Mouse (Mus musculus) MEL (cell line): ENCODE data around the gene Slc26a10. TPM values are rescaled to one million over a fixed set of nuclear protein-coding genes. Genes with fewer than 3 reads are reported as not detected.

Experiments
- DNase-seq: peaks from one replicate; pipeline ENCODE4 v3.0.0; 2011; ENCODE audit warnings: low read depth, low spot score
- H3K27ac ChIP-seq: 2 replicates; pipeline ENCODE4 v1.5.1; 2012; ENCODE audit warnings: low read depth, mild to moderate bottlenecking, control low read depth, low read length, moderate library complexity; ENCODE audit not compliant: control insufficient read depth
- H3K27me3 ChIP-seq, 2 experiments: fragments of 150-350 bp in 1 of 2; sonication (generic) in 1 of 2; 2 replicates each; pipeline ENCODE4 v1.6.1; 2012; ENCODE audit warnings: low read length in 2 of 2, mild to moderate bottlenecking in 2 of 2, improper control_type of control experiment in 1 of 2, moderate library complexity in 1 of 2; ENCODE audit not compliant: insufficient read depth in 2 of 2, control insufficient read depth in 1 of 2
- H3K36me3 ChIP-seq, 2 experiments: 2 replicates each; pipeline ENCODE4 v1.6.1; 2012 to 2014; ENCODE audit warnings: low read length in 2 of 2, improper control_type of control experiment in 1 of 2, inconsistent platforms in 1 of 2, mild to moderate bottlenecking in 1 of 2; ENCODE audit not compliant: insufficient read depth in 2 of 2, control insufficient read depth in 1 of 2
- H3K4me1 ChIP-seq, 2 experiments: fragments of 150-350 bp in 1 of 2; sonication (generic) in 1 of 2; 2 replicates each; pipeline ENCODE4 v1.6.1; 2012; ENCODE audit warnings: low read length in 2 of 2, improper control_type of control experiment in 1 of 2, mild to moderate bottlenecking in 1 of 2; ENCODE audit not compliant: insufficient read depth in 2 of 2, control insufficient read depth in 1 of 2
- H3K4me3 ChIP-seq, 2 experiments: fragments of 150-350 bp in 1 of 2; sonication (generic) in 1 of 2; 2 replicates each; pipeline ENCODE4 v1.5.1; 2012; ENCODE audit warnings: low read depth in 2 of 2, low read length in 2 of 2, mild to moderate bottlenecking in 2 of 2, moderate library complexity in 2 of 2, control low read depth in 1 of 2, improper control_type of control experiment in 1 of 2; ENCODE audit not compliant: control insufficient read depth in 1 of 2, insufficient read depth in 1 of 2
- H3K79me2 ChIP-seq: 2 replicates; pipeline ENCODE4 v1.6.1; 2012; ENCODE audit warnings: mild to moderate bottlenecking, low read length, moderate library complexity; ENCODE audit not compliant: control insufficient read depth, poor library complexity, insufficient read depth
- H3K9ac ChIP-seq: 2 replicates; pipeline ENCODE4 v1.6.1; 2012; ENCODE audit warnings: low read depth, mild to moderate bottlenecking, control low read depth, low read length, moderate library complexity; ENCODE audit not compliant: control insufficient read depth, poor library complexity, severe bottlenecking
- H3K9me3 ChIP-seq: fragments of 150-350 bp; sonication (generic); replicated peaks from 2 replicates; pipeline ENCODE4 v1.6.1; 2012; ENCODE audit warnings: mild to moderate bottlenecking, low read length, improper control_type of control experiment, moderate library complexity; ENCODE audit not compliant: insufficient read depth
- CHD1 ChIP-seq: IDR thresholded peaks from 2 replicates; pipeline ENCODE4 v1.6.1; 2012; ENCODE audit warnings: low read depth, mild to moderate bottlenecking, inconsistent platforms, low read length, improper control_type of control experiment
- CTCF ChIP-seq, 3 experiments: IDR thresholded peaks in 2 of 3; conservative IDR thresholded peaks in 1 of 3; 2 replicates each; pipeline ENCODE4 v1.5.1; 2011 to 2012; ENCODE audit warnings: low read length in 3 of 3, low read depth in 2 of 3, mild to moderate bottlenecking in 2 of 3, improper control_type of control experiment in 1 of 3, inconsistent platforms in 1 of 3, mixed read lengths in 1 of 3, moderate library complexity in 1 of 3; ENCODE audit not compliant: control insufficient read depth in 1 of 3, insufficient read depth in 1 of 3, poor library complexity in 1 of 3, severe bottlenecking in 1 of 3
- ELF1 ChIP-seq: IDR thresholded peaks from 2 replicates; pipeline ENCODE4 v1.6.1; 2014; ENCODE audit warnings: low read depth, mild to moderate bottlenecking, inconsistent platforms, low read length, improper control_type of control experiment, moderate library complexity
- EP300 ChIP-seq, 2 experiments: IDR thresholded peaks; 2 replicates each; pipeline ENCODE4 v1.6.1; 2011; ENCODE audit warnings: improper control_type of control experiment in 2 of 2, low read length in 2 of 2, low read depth in 1 of 2, mild to moderate bottlenecking in 1 of 2
- ETS1 ChIP-seq: IDR thresholded peaks from 2 replicates; pipeline ENCODE4 v1.6.1; 2012; ENCODE audit warnings: low read depth, mild to moderate bottlenecking, inconsistent platforms, low read length, improper control_type of control experiment, moderate library complexity
- HCFC1 ChIP-seq: IDR thresholded peaks from 2 replicates; pipeline ENCODE4 v1.6.1; 2012; ENCODE audit warnings: low read depth, mild to moderate bottlenecking, inconsistent platforms, low read length, improper control_type of control experiment, moderate library complexity
- MAFK ChIP-seq: IDR thresholded peaks from 2 replicates; pipeline ENCODE4 v1.6.1; 2011; ENCODE audit warnings: low read depth, mild to moderate bottlenecking, low read length, improper control_type of control experiment, borderline replicate concordance
- MAX ChIP-seq: IDR thresholded peaks from 2 replicates; pipeline ENCODE4 v1.6.1; 2011; ENCODE audit warnings: low read length, improper control_type of control experiment
- MAZ ChIP-seq: IDR thresholded peaks from 2 replicates; pipeline ENCODE4 v1.6.1; 2012; ENCODE audit warnings: low read depth, mild to moderate bottlenecking, inconsistent platforms, low read length, improper control_type of control experiment
- MXI1 ChIP-seq: IDR thresholded peaks from 2 replicates; pipeline ENCODE4 v1.6.1; 2011; ENCODE audit warnings: mild to moderate bottlenecking, low read depth, low read length, improper control_type of control experiment
- MYB ChIP-seq: IDR thresholded peaks from 2 replicates; pipeline ENCODE4 v1.6.1; 2011; ENCODE audit warnings: mild to moderate bottlenecking, low read depth, low read length, improper control_type of control experiment
- MYC ChIP-seq: IDR thresholded peaks from 2 replicates; pipeline ENCODE4 v1.6.1; 2011; ENCODE audit warnings: low read depth, mild to moderate bottlenecking, low read length, improper control_type of control experiment, moderate library complexity
- NELFE ChIP-seq: IDR thresholded peaks from 2 replicates; pipeline ENCODE4 v1.6.1; 2011; ENCODE audit warnings: low read depth, low read length, improper control_type of control experiment
- NRF1 ChIP-seq: IDR thresholded peaks from 2 replicates; pipeline ENCODE4 v1.6.1; 2014; ENCODE audit warnings: low read depth, mild to moderate bottlenecking, inconsistent platforms, low read length, improper control_type of control experiment, moderate library complexity; ENCODE audit not compliant: poor library complexity, insufficient read depth, severe bottlenecking
- POLR2A ChIP-seq, 2 experiments: IDR thresholded peaks; 2 replicates each; pipeline ENCODE4 v1.6.1; 2011 to 2012; ENCODE audit warnings: low read length in 2 of 2, mild to moderate bottlenecking in 2 of 2, control low read depth in 1 of 2, improper control_type of control experiment in 1 of 2, low read depth in 1 of 2, moderate library complexity in 1 of 2; ENCODE audit not compliant: control insufficient read depth in 1 of 2, insufficient read depth in 1 of 2, poor library complexity in 1 of 2
- POLR2AphosphoS2 ChIP-seq: IDR thresholded peaks from 2 replicates; pipeline ENCODE4 v1.6.1; 2011; ENCODE audit warnings: low read length, improper control_type of control experiment
- POLR2AphosphoS5 ChIP-seq: IDR thresholded peaks from 2 replicates; pipeline ENCODE4 v1.6.1; 2012; ENCODE audit warnings: low read depth, borderline replicate concordance, mild to moderate bottlenecking, inconsistent platforms, low read length, moderate library complexity, mixed read lengths
- RAD21 ChIP-seq: IDR thresholded peaks from 2 replicates; pipeline ENCODE4 v1.6.1; 2011; ENCODE audit warnings: mild to moderate bottlenecking, low read depth, low read length, improper control_type of control experiment
- RCOR1 ChIP-seq: IDR thresholded peaks from 2 replicates; pipeline ENCODE4 v1.6.1; 2012; ENCODE audit warnings: low read depth, mild to moderate bottlenecking, inconsistent platforms, low read length, improper control_type of control experiment
- SMC3 ChIP-seq: IDR thresholded peaks from 2 replicates; pipeline ENCODE4 v1.6.1; 2011; ENCODE audit warnings: low read depth, low read length, improper control_type of control experiment
- TBP ChIP-seq: IDR thresholded peaks from 2 replicates; pipeline ENCODE4 v1.8.0; 2011; ENCODE audit warnings: low read depth, low read length, improper control_type of control experiment
- TCF12 ChIP-seq: IDR thresholded peaks from 2 replicates; pipeline ENCODE4 v1.6.1; 2014; ENCODE audit warnings: low read depth, mild to moderate bottlenecking, inconsistent platforms, low read length, improper control_type of control experiment, moderate library complexity
- UBTF ChIP-seq: IDR thresholded peaks from 2 replicates; pipeline ENCODE4 v1.6.1; 2012; ENCODE audit warnings: low read depth, mild to moderate bottlenecking, inconsistent platforms, low read length, improper control_type of control experiment, moderate library complexity, borderline replicate concordance; ENCODE audit not compliant: insufficient read depth
- ZC3H11A ChIP-seq: IDR thresholded peaks from 2 replicates; pipeline ENCODE4 v1.6.1; 2012; ENCODE audit warnings: low read depth, mild to moderate bottlenecking, inconsistent platforms, low read length, improper control_type of control experiment
- ZKSCAN1 ChIP-seq: IDR thresholded peaks from 2 replicates; pipeline ENCODE4 v1.6.1; 2012; ENCODE audit warnings: low read depth, mild to moderate bottlenecking, inconsistent platforms, low read length, improper control_type of control experiment, moderate library complexity
- ZMIZ1 ChIP-seq: IDR thresholded peaks from 2 replicates; pipeline ENCODE4 v1.6.1; 2012; ENCODE audit warnings: low read depth, mild to moderate bottlenecking, inconsistent platforms, low read length, improper control_type of control experiment, moderate library complexity
- ZNF384 ChIP-seq: IDR thresholded peaks from 2 replicates; pipeline ENCODE4 v1.6.1; 2012; ENCODE audit warnings: low read depth, mild to moderate bottlenecking, inconsistent platforms, low read length, improper control_type of control experiment
- polyA plus RNA-seq, 2 experiments: library from polyadenylated mRNA; stranded (reverse) in 1 of 2; unstranded in 1 of 2; fragments of >175 nt in 1 of 2; fragments of >200 nt in 1 of 2; gene quantifications; 2 replicates each; pipeline versions ENCODE4 v1.2.1 to v1.2.4; 2012; ENCODE audit warnings: low replicate concordance in 2 of 2, low read depth in 1 of 2; ENCODE audit not compliant: insufficient read length in 2 of 2, insufficient read depth in 1 of 2, missing spikeins in 1 of 2
- total RNA-seq: library from RNA; depleted of rRNA; stranded (reverse); fragments of 300-350 nt; gene quantifications from 2 replicates; pipeline ENCODE4 v1.2.3, GENCODE M21; 2012

Slc26a10 gene
- total and polyA plus RNA-seq, 3 experiments: 1.1 to 1.3 TPM; not detected in 1

- Histone ChIP-seq H3K27ac (peak within 1 kb of the TSS; percentile 88), H3K36me3 (peaks cover 2 to 15% of the 10 kb centered on the region in 2 experiments; a peak in 2 of 4 replicates), H3K9me3 (no peaks in the 10 kb centered on the region), H3K9ac (peak within 1 kb of the TSS; percentile 91), H3K4me3 (peak within 1 kb of the TSS; percentile 67 to 68), H3K79me2 (peaks cover 26% of the 10 kb centered on the region), H3K4me1 (peaks cover 2 to 19% of the 10 kb centered on the region in 2 experiments; a peak in 3 of 4 replicates), H3K27me3 (no peaks in the 10 kb centered on the region)
- peak; percentile 90 for DNase-seq
- TF ChIP-seq ELF1 (no peak), CHD1 (no peak), ZC3H11A (peak; percentile 63), MYC (no peak), SMC3 (peak; percentile 85), MAFK (no peak), ZNF384 (no peak), POLR2AphosphoS2 (no peak), MAX (peak; percentile 19; the same call in 1 of the 2 replicates), NELFE (peak; percentile 44; the same call in 1 of the 2 replicates), MAZ (peak; percentile 66), MXI1 (no peak; the same call in 1 of the 2 replicates), RAD21 (peak; percentile 40), POLR2A (IDR thresholded peaks at IDR 0.05; ENCODE audit: control insufficient read depth in 1 of 2, insufficient read depth in 1 of 2, low read depth in 1 of 2, low read length in 2 of 2, poor library complexity in 1 of 2) (peak in 1 of 2 experiments; percentile 34; a peak in 1 of 4 replicates), ETS1 (0 out of 2 replicates have a peak, but pooled peaks have one; percentile 4), TBP (peak; percentile 73), POLR2AphosphoS5 (no peak), EP300 (IDR thresholded peaks at IDR 0.05; ENCODE audit: low read depth in 1 of 2, low read length in 2 of 2) (peak in 1 of 2 experiments; percentile 12; a peak in 1 of 4 replicates), HCFC1 (0 out of 2 replicates have a peak, but pooled peaks have one; percentile 9), ZMIZ1 (no peak), RCOR1 (0 out of 2 replicates have a peak, but pooled peaks have one; percentile 50), CTCF (IDR thresholded peaks at IDR 0.05 in 2 of 3, conservative IDR thresholded peaks at IDR 0.05 in 1 of 3; ENCODE audit: control insufficient read depth in 1 of 3, insufficient read depth in 1 of 3, low read depth in 2 of 3, low read length in 3 of 3, poor library complexity in 1 of 3, severe bottlenecking in 1 of 3) (peak; percentile 89 to 97 (median 91)), MYB (peak; percentile 22; the same call in 1 of the 2 replicates), UBTF (peak; percentile 98; the same call in 1 of the 2 replicates), ZKSCAN1 (no peak), NRF1 (0 out of 2 replicates have a peak, but pooled peaks have one; percentile 11), TCF12 (peak; percentile 40; the same call in 1 of the 2 replicates)
Measured at GRCm38 (mm10) chr10:127164631-127165353, 15.7 kb downstream of the Slc26a10 start, which contains the start of gene B4galnt1. Gene B4galnt1, plus strand, starts transcription at chr10:127165225.
